Mouse (Mus musculus): ENCODE results near the gene Tinagl1. TPM values are rescaled to one million over a fixed set of nuclear protein-coding genes. Genes with fewer than 3 reads are reported as not detected.

The Tinagl1 gene
- polyA plus RNA-seq, 1 experiment, result 35.2 TPM

GRCm38 (mm10) chr4:130124110-130124509 lies 50.8 kb downstream of the Tinagl1 start:
- H3K27ac ChIP-seq (ENCODE audit: insufficient read depth, low read length), result no peak overlapping the region
- no peaks in the 10 kb centered on the region for H3K36me3 ChIP-seq (ENCODE audit: control insufficient read depth, insufficient read depth, low read length, poor library complexity, severe bottlenecking)
- TF ChIP-seq EP300 (IDR thresholded peaks at IDR 0.05; ENCODE audit: insufficient read depth, low read depth, low read length) (no peak), CTCF (IDR thresholded peaks at IDR 0.05; ENCODE audit: low read depth, low read length) (no peak), POLR2A (IDR thresholded peaks at IDR 0.05; ENCODE audit: insufficient read depth, low read length) (no peak)
- H3K9ac ChIP-seq (ENCODE audit: low read depth, poor library complexity, severe bottlenecking), result no peak overlapping the region
- no peaks in the 10 kb centered on the region for H3K27me3 ChIP-seq (ENCODE audit: control insufficient read depth, insufficient read depth, low read length, poor library complexity, severe bottlenecking)
- no peaks in the 10 kb centered on the region for H3K9me3 ChIP-seq (replicated peaks; ENCODE audit: control insufficient read depth, insufficient read depth, low read length, poor library complexity, severe bottlenecking)
- H3K4me3 ChIP-seq (ENCODE audit: low read depth, low read length), result no peak overlapping the region
- no peaks in the 10 kb centered on the region for H3K4me1 ChIP-seq (ENCODE audit: control insufficient read depth, insufficient read depth, low read length)

- Histone ChIP-seq H3K27me3 (ENCODE audit: control insufficient read depth, insufficient read depth, low read length, poor library complexity, severe bottlenecking) (no peaks in the 10 kb centered on the region), H3K36me3 (ENCODE audit: control insufficient read depth, insufficient read depth, low read length, poor library complexity, severe bottlenecking) (no peaks in the 10 kb centered on the region), H3K9ac (ENCODE audit: low read depth, poor library complexity, severe bottlenecking) (no peak overlapping the region), H3K27ac (ENCODE audit: insufficient read depth, low read length) (no peak overlapping the region), H3K4me3 (ENCODE audit: low read depth, low read length) (no peak overlapping the region), H3K4me1 (ENCODE audit: control insufficient read depth, insufficient read depth, low read length) (no peaks in the 10 kb centered on the region), H3K9me3 (replicated peaks; ENCODE audit: control insufficient read depth, insufficient read depth, low read length, poor library complexity, severe bottlenecking) (peaks cover under 1% of the 10 kb centered on the region; the same call in 1 of the 2 replicates)
- TF ChIP-seq EP300 (IDR thresholded peaks at IDR 0.05; ENCODE audit: insufficient read depth, low read depth, low read length) (no peak), POLR2A (IDR thresholded peaks at IDR 0.05; ENCODE audit: insufficient read depth, low read length) (no peak), CTCF (IDR thresholded peaks at IDR 0.05; ENCODE audit: low read depth, low read length) (no peak)
Measured at GRCm38 (mm10) chr4:130123020-130123419, 51.9 kb downstream of the Tinagl1 start.

GRCm38 (mm10) chr4:130121560-130121959 lies 53.4 kb downstream of the Tinagl1 start:
- no peak overlapping the region for H3K4me3 ChIP-seq (ENCODE audit: low read depth, low read length)
- H3K36me3 ChIP-seq (ENCODE audit: control insufficient read depth, insufficient read depth, low read length, poor library complexity, severe bottlenecking), result no peaks in the 10 kb centered on the region
- H3K27ac ChIP-seq (ENCODE audit: insufficient read depth, low read length), result no peak overlapping the region
- H3K27me3 ChIP-seq (ENCODE audit: control insufficient read depth, insufficient read depth, low read length, poor library complexity, severe bottlenecking), result no peaks in the 10 kb centered on the region
- TF ChIP-seq EP300 (IDR thresholded peaks at IDR 0.05; ENCODE audit: insufficient read depth, low read depth, low read length) (no peak), POLR2A (IDR thresholded peaks at IDR 0.05; ENCODE audit: insufficient read depth, low read length) (no peak), CTCF (IDR thresholded peaks at IDR 0.05; ENCODE audit: low read depth, low read length) (no peak)
- H3K9ac ChIP-seq (ENCODE audit: low read depth, poor library complexity, severe bottlenecking), result no peak overlapping the region
- H3K9me3 ChIP-seq (replicated peaks; ENCODE audit: control insufficient read depth, insufficient read depth, low read length, poor library complexity, severe bottlenecking), result peaks cover 6% of the 10 kb centered on the region; the same call in 1 of the 2 replicates
- no peaks in the 10 kb centered on the region for H3K4me1 ChIP-seq (ENCODE audit: control insufficient read depth, insufficient read depth, low read length)

DNA sequence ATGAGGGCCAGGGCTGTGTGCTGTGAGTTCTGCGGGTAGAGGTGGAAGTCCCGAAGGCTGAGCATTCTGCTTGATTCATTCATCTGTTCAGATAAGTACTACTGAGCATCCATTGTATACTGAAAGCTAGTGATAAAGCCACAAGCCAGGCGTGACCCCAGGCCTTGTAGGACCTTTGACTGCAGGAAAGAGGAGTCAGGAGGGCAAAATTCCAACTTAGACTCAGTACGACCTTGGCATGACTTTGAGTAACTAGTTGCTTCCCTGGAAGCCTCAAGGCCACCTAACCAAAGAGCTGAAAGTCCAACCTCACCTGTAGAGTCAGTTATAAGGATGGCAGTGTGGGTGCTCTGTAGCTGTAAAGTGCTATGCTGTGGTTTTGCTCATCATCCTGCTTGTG lies 54.2 kb downstream of the Tinagl1 start:
- H3K4me3 ChIP-seq (ENCODE audit: low read depth, low read length), result no peak overlapping the region
- no peaks in the 10 kb centered on the region for H3K27me3 ChIP-seq (ENCODE audit: control insufficient read depth, insufficient read depth, low read length, poor library complexity, severe bottlenecking)
- H3K9ac ChIP-seq (ENCODE audit: low read depth, poor library complexity, severe bottlenecking), result no peak overlapping the region
- TF ChIP-seq EP300 (IDR thresholded peaks at IDR 0.05; ENCODE audit: insufficient read depth, low read depth, low read length) (no peak), POLR2A (IDR thresholded peaks at IDR 0.05; ENCODE audit: insufficient read depth, low read length) (no peak), CTCF (IDR thresholded peaks at IDR 0.05; ENCODE audit: low read depth, low read length) (no peak)
- H3K36me3 ChIP-seq (ENCODE audit: control insufficient read depth, insufficient read depth, low read length, poor library complexity, severe bottlenecking), result no peaks in the 10 kb centered on the region
- H3K4me1 ChIP-seq (ENCODE audit: control insufficient read depth, insufficient read depth, low read length), result no peaks in the 10 kb centered on the region
- no peak overlapping the region for H3K27ac ChIP-seq (ENCODE audit: insufficient read depth, low read length)
- H3K9me3 ChIP-seq (replicated peaks; ENCODE audit: control insufficient read depth, insufficient read depth, low read length, poor library complexity, severe bottlenecking), result peaks cover 6% of the 10 kb centered on the region; the same call in 1 of the 2 replicates

Other genes starting within 250 kb of the Tinagl1 start
- gene Spocd1, start 245.9 kb downstream of the Tinagl1 start, polyA plus RNA-seq (2011; ENCODE audit: insufficient read depth, insufficient read length, low read depth, missing spikeins), result 0.25 TPM in 1 of 2 replicates, not detected in the other
- 4.9 TPM in 2 replicates for gene Adgrb2, start 190.3 kb downstream of the Tinagl1 start, polyA plus RNA-seq (2011; ENCODE audit: insufficient read depth, insufficient read length, low read depth, missing spikeins)
- 2.0 and 3.6 TPM in 2 replicates for gene Col16a1, start 127.3 kb downstream of the Tinagl1 start, polyA plus RNA-seq (2011; ENCODE audit: insufficient read depth, insufficient read length, low read depth, missing spikeins)
- 56.9 and 60.5 TPM in 2 replicates for gene Pef1, start 72.6 kb downstream of the Tinagl1 start, polyA plus RNA-seq (2011; ENCODE audit: insufficient read depth, insufficient read length, low read depth, missing spikeins)
- gene Hcrtr1, start 35.8 kb downstream of the Tinagl1 start, polyA plus RNA-seq (2011; ENCODE audit: insufficient read depth, insufficient read length, low read depth, missing spikeins), result 0.82 and 0.91 TPM in 2 replicates
- gene Gm853, start 47.3 kb upstream of the Tinagl1 start, polyA plus RNA-seq (2011; ENCODE audit: insufficient read depth, insufficient read length, low read depth, missing spikeins), result not detected in 2 replicates
- gene Serinc2, start 104.1 kb upstream of the Tinagl1 start, polyA plus RNA-seq (2011; ENCODE audit: insufficient read depth, insufficient read length, low read depth, missing spikeins), result 12.9 and 15.2 TPM in 2 replicates
- gene Fabp3, start 133.5 kb upstream of the Tinagl1 start, polyA plus RNA-seq (2011; ENCODE audit: insufficient read depth, insufficient read length, low read depth, missing spikeins), result 803 and 870 TPM in 2 replicates
- not detected in 2 replicates for gene Gm10570, start 133.6 kb upstream of the Tinagl1 start, polyA plus RNA-seq (2011; ENCODE audit: insufficient read depth, insufficient read length, low read depth, missing spikeins)
- gene Zcchc17, start 184.8 kb upstream of the Tinagl1 start, polyA plus RNA-seq (2011; ENCODE audit: insufficient read depth, insufficient read length, low read depth, missing spikeins), result 21.3 and 25.1 TPM in 2 replicates
- 84.2 and 88.4 TPM in 2 replicates for gene Snrnp40, start 185.0 kb upstream of the Tinagl1 start, polyA plus RNA-seq (2011; ENCODE audit: insufficient read depth, insufficient read length, low read depth, missing spikeins)